12 mouse cellular contexts compared by ENCODE assay signal in genomic region chr4:128755064-128755463, GRCm38 (mm10). TPM values are rescaled to one million over a fixed set of nuclear protein-coding genes. Genes with fewer than 3 reads are reported as not detected.
DNase-seq lines count a peak whose midpoint lies in the region; ATAC-seq lines count a peak whose summit lies in the region.
"Had no signal": no experiment of that assay in that cellular context is flagged by ENCODE, and none has a peak within 500 bp of the region (broad histone marks: within the 10 kb centered on the region; RNA-seq: fewer than 3 reads in every experiment).

TSS of gene A3galt2 (plus strand) at chr4:128755364.

- H3K27me3 ChIP-seq in neural tube, embryonic 11.5 days (ENCODE audit: control insufficient read depth, insufficient read depth, low read length), result no peaks in the 10 kb centered on the region
- H3K27me3 ChIP-seq in hindbrain, embryonic 13.5 days, result no peaks in the 10 kb centered on the region
- no peaks in the 10 kb centered on the region for H3K27me3 ChIP-seq in midbrain, embryonic 11.5 days (ENCODE audit: control insufficient read depth, insufficient read depth, low read length)

- no peak for ATAC-seq in neural tube, embryonic 11.5 days (ENCODE audit: insufficient read depth, low FRiP score, low TSS enrichment)
- ATAC-seq in hindbrain, embryonic 13.5 days (ENCODE audit: low FRiP score), result peak; percentile 8; the same call in 1 of the 2 replicates
- ATAC-seq in midbrain, embryonic 11.5 days (ENCODE audit: low FRiP score), result no peak
- ATAC-seq in activated CD4-positive, CD25-positive, alpha-beta regulatory T cell, adult 4 months, result no peak

- no peaks in the 10 kb centered on the region for H3K9me3 ChIP-seq in neural tube, embryonic 11.5 days (ENCODE audit: control insufficient read depth, low read length)
- no peaks in the 10 kb centered on the region for H3K9me3 ChIP-seq in hindbrain, embryonic 13.5 days
- no peaks in the 10 kb centered on the region for H3K9me3 ChIP-seq in midbrain, embryonic 11.5 days (ENCODE audit: control insufficient read depth, low read length)

- no peak within 1 kb of the TSS for H3K9ac ChIP-seq in neural tube, embryonic 11.5 days (ENCODE audit: low read length)
- H3K9ac ChIP-seq in hindbrain, embryonic 13.5 days, result no peak within 1 kb of the TSS; the same call in 1 of the 2 replicates
- H3K9ac ChIP-seq in midbrain, embryonic 11.5 days (ENCODE audit: low read length), result no peak within 1 kb of the TSS

- H3K36me3 ChIP-seq in neural tube, embryonic 11.5 days (ENCODE audit: control insufficient read depth, insufficient read depth, low read length), result peaks cover 25% of the 10 kb centered on the region
- peaks cover 52% of the 10 kb centered on the region for H3K36me3 ChIP-seq in hindbrain, embryonic 13.5 days
- H3K36me3 ChIP-seq in midbrain, embryonic 11.5 days (ENCODE audit: control insufficient read depth, insufficient read depth, low read length), result peaks cover 32% of the 10 kb centered on the region

- WGBS in neural tube, embryonic 11.5 days, result 67% methylated on average over 3 of the region's 3 CpGs
- 79% methylated on average over 3 of the region's 3 CpGs for WGBS in hindbrain, embryonic 13.5 days
- WGBS in midbrain, embryonic 11.5 days, result 86% methylated on average over 3 of the region's 3 CpGs

- H3K4me2 ChIP-seq in neural tube, embryonic 11.5 days (ENCODE audit: low read depth), result no peak within 1 kb of the TSS
- H3K4me2 ChIP-seq in hindbrain, embryonic 13.5 days, result no peak within 1 kb of the TSS
- H3K4me2 ChIP-seq in midbrain, embryonic 11.5 days, result no peak within 1 kb of the TSS

- no peak within 1 kb of the TSS for H3K4me3 ChIP-seq in neural tube, embryonic 11.5 days (ENCODE audit: low read depth, low read length)
- H3K4me3 ChIP-seq in hindbrain, embryonic 13.5 days, result no peak within 1 kb of the TSS
- H3K4me3 ChIP-seq in midbrain, embryonic 11.5 days (ENCODE audit: low read depth, low read length), result no peak within 1 kb of the TSS

- DNase-seq in neural tube, embryonic 11.5 days (ENCODE audit: low spot score), result no peak
- DNase-seq in neural tube, embryonic 10.5 days (ENCODE audit: extremely low spot score, low spot score), result no peak
- no peak for DNase-seq in midbrain, embryonic 11.5 days (ENCODE audit: low spot score, missing footprints)
- no peak for DNase-seq in frontal cortex, postnatal 36 days (ENCODE audit: low spot score in 2 of 2)
- DNase-seq in urinary bladder, adult 2 months (ENCODE audit: low spot score), result no peak
- no peak for DNase-seq in right cerebral cortex, postnatal 36 days (ENCODE audit: low spot score in 2 of 2)
- DNase-seq: B cell, adult 2 months; cerebellum, adult 11-12 months; liver had no signal

- no peaks in the 10 kb centered on the region for H3K4me1 ChIP-seq in neural tube, embryonic 11.5 days (ENCODE audit: control insufficient read depth, insufficient read depth, low read length)
- peaks cover 9% of the 10 kb centered on the region; the same call in 1 of the 2 replicates for H3K4me1 ChIP-seq in hindbrain, embryonic 13.5 days (replicated peaks)
- H3K4me1 ChIP-seq in midbrain, embryonic 11.5 days (ENCODE audit: control insufficient read depth, insufficient read depth, low read length), result peaks cover 2% of the 10 kb centered on the region; the same call in 1 of the 2 replicates

- 0 out of 2 replicates have a peak within 1 kb of the TSS, but pooled peaks have one; percentile 29 for H3K27ac ChIP-seq in neural tube, embryonic 11.5 days (ENCODE audit: low read depth, low read length)
- peak within 1 kb of the TSS; percentile 78 for H3K27ac ChIP-seq in hindbrain, embryonic 13.5 days
- H3K27ac ChIP-seq in midbrain, embryonic 11.5 days (ENCODE audit: low read depth, low read length), result peak within 1 kb of the TSS; percentile 20; the same call in 1 of the 2 replicates
- H3K27ac ChIP-seq: kidney, postnatal 0 days had no signal

RNA-seq across cellular contexts. Expression of gene A3galt2, which starts in this region (rescaled TPM):
- 0.33 and 0.45 TPM in 2 replicates for polyA plus RNA-seq in neural tube, embryonic 11.5 days (2014; fragmentation: Nextera tagmentation; extraction: Ambion mirVana)
- 0.38 and 0.53 TPM in 2 replicates for polyA plus RNA-seq in hindbrain, embryonic 13.5 days (2015; fragmentation: Nextera tagmentation; extraction: Ambion mirVana)
- 0.15 and 0.18 TPM in 2 replicates for polyA plus RNA-seq in midbrain, embryonic 11.5 days (2014; fragmentation: Nextera tagmentation; extraction: Ambion mirVana)
- not detected for polyA plus RNA-seq in activated CD4-positive, CD25-positive, alpha-beta regulatory T cell, adult 4 months (2017; shearing (Covaris generic))
- polyA plus RNA-seq in urinary bladder, adult 2 months (2012; rRNA removed), result 0.28 and 0.33 TPM in 2 replicates

Comparison
In these comparisons a context has a peak if more than half of its experiments do, and no peak if none do; other contexts are left out.
1. Peak in ATAC-seq and H3K27ac ChIP-seq in hindbrain, embryonic 13.5 days; RNA of the gene not detected or under 1 TPM.
2. H3K27ac ChIP-seq: peak in every context shown above with its lines; median percentile 78 in hindbrain, embryonic 13.5 days; 29 in neural tube, embryonic 11.5 days; 20 in midbrain, embryonic 11.5 days.